Mouse (Mus musculus) kidney, adult 2 months (tissue): ENCODE data around the gene Soat2. TPM values are rescaled to one million over a fixed set of nuclear protein-coding genes. Genes with fewer than 3 reads are reported as not detected.

Experiments
- DNase-seq: peaks from one replicate; pipeline ENCODE4 v3.0.0; 2021
- H3K27ac ChIP-seq: fragments of 200-500 bp; 2 replicates; pipeline ENCODE4 v1.5.1; 2012; ENCODE audit warnings: low read depth, low read length, control low read depth, inconsistent platforms; ENCODE audit not compliant: insufficient read depth
- H3K27me3 ChIP-seq: fragments of 200-500 bp; replicated peaks from 2 replicates; pipeline ENCODE4 v1.6.1; 2012; ENCODE audit warnings: mild to moderate bottlenecking, moderate library complexity, low read length, inconsistent platforms; ENCODE audit not compliant: control insufficient read depth, insufficient read depth
- H3K36me3 ChIP-seq: fragments of 200-500 bp; 2 replicates; pipeline ENCODE4 v1.6.1; 2012; ENCODE audit warnings: mild to moderate bottlenecking, moderate library complexity, low read length, inconsistent platforms; ENCODE audit not compliant: control insufficient read depth, insufficient read depth
- H3K4me1 ChIP-seq: fragments of 200-500 bp; 2 replicates; pipeline ENCODE4 v1.6.1; 2011; ENCODE audit warnings: low read length; ENCODE audit not compliant: control insufficient read depth, insufficient read depth
- H3K4me3 ChIP-seq: fragments of 200-500 bp; 2 replicates; pipeline ENCODE4 v1.5.1; 2011; ENCODE audit warnings: mild to moderate bottlenecking, low read depth, low read length, control low read depth; ENCODE audit not compliant: insufficient read depth
- CTCF ChIP-seq: fragments of 200-500 bp; conservative IDR thresholded peaks from 2 replicates; pipeline ENCODE4 v1.5.1; 2011; ENCODE audit warnings: low read depth, mild to moderate bottlenecking, control low read depth, low read length, moderate library complexity, mixed read lengths; ENCODE audit not compliant: insufficient read depth, insufficient read length
- POLR2A ChIP-seq: fragments of 200-500 bp; IDR thresholded peaks from one replicate; pipeline ENCODE4 v1.6.1; 2011; ENCODE audit warnings: low read depth, low read length, control low read depth
- WGBS: fragments of 180-500 bp; shearing (Covaris S2); methylation state at CpG from one replicate; pipeline ENCODE4 v1.1.7; 2018; 5-methylcytosine and 5-hydroxymethylcytosine counted together
- polyA plus RNA-seq: library from polyadenylated mRNA; depleted of rRNA; stranded (reverse); fragments of >200 nt; gene quantifications from 2 replicates; pipeline ENCODE4 v1.2.3, GENCODE M21; 2012

The Soat2 gene
- polyA plus RNA-seq, 1 experiment: 1.2 TPM

DNA sequence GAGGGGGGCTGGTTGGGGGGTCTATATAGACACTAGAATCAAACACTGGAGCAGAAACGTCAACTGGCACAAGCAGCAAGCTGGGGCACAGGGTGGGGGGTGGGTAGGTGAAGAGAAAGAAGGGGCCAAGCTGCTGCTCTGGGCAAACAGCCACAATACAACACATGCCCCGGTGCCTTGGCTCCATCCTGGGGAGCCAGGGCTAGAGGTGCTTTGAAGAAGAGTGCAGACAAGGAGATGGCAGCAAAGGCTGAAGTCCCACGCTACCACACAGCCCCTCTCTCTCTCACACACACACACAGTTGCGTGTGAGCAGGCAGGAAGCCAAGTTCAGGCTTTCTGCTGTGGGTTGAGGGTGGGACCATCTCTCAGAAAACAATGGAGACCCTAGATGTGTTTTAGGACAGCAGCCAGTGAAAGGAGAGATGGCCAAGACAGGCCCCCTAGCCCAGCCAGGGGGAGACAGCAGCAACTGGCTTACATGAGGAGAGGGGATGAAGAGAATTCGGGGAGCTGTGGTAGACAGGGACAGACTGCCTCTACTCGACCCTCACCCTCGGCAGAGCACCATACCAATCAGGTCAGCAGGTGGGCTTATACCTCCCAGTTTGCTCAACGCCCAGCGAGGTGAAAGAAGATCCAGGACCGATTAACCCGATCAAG, 33.4 kb upstream of the Soat2 start:
- Histone ChIP-seq H3K27me3 (no peaks in the 10 kb centered on the region), H3K27ac (no peak overlapping the region), H3K4me3 (no peak overlapping the region), H3K4me1 (no peaks in the 10 kb centered on the region), H3K36me3 (peaks cover 9% of the 10 kb centered on the region)
- 71% methylated on average over 11 of the region's 11 CpGs for WGBS
- TF ChIP-seq CTCF: no peak
- no peak for TF ChIP-seq POLR2A
- DNase-seq: no peak

- DNase-seq: peak; percentile 76
- no peak overlapping the region for H3K27ac ChIP-seq
- no peaks in the 10 kb centered on the region for H3K27me3 ChIP-seq
- peaks cover 6% of the 10 kb centered on the region for H3K36me3 ChIP-seq
- H3K4me3 ChIP-seq: no peak overlapping the region
- WGBS: 63% methylated on average over 19 of the region's 19 CpGs
- no peak for TF ChIP-seq POLR2A
- TF ChIP-seq CTCF: peak; percentile 57
- no peaks in the 10 kb centered on the region for H3K4me1 ChIP-seq
These were observed 32.6 kb upstream of the Soat2 start for GRCm38 (mm10) chr15:102117461-102118443.

- no peak for DNase-seq
- H3K36me3 ChIP-seq: peaks cover 4% of the 10 kb centered on the region
- no peaks in the 10 kb centered on the region for H3K27me3 ChIP-seq
- no peak overlapping the region for H3K27ac ChIP-seq
- TF ChIP-seq CTCF: no peak
- TF ChIP-seq POLR2A: no peak
- WGBS: 93% methylated on average over 4 of the region's 4 CpGs
- no peak overlapping the region for H3K4me3 ChIP-seq
- no peaks in the 10 kb centered on the region for H3K4me1 ChIP-seq
These were observed 31.7 kb upstream of the Soat2 start for GRCm38 (mm10) chr15:102118591-102118990.

DNA sequence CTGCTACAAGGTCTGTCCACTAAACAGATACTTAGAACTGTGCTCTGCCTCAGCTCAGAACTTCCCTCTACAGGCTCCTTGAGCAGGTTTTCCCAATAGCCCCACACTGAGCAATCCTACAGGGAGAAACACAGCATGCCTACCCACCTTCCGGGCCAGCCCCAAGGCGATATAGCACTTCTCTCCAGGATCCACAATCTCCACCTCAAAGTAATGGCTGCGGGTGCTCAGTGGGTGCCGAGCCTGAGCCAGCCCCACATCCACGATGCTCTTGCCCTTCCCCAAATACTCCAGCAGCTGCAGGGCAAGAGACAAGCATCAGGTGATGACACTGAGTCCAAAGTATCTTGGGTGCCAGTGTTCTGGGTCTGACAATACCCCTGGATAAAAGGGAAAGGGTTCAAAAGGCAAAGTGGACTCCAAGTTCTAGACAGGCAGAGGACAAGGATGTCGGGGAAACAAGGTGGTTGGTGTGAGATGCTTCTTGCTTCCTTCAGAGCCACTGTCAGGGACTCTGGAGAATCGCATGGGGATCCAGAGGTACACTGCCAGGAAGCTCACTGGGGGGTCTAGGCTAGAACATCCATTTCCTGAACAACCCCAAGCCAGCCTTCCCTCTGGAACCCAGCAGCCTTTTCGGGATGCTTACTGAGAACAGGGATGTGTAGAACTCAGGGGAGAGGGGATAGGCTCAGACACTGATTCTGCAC, 31.1 kb upstream of the Soat2 start:
- Histone ChIP-seq H3K36me3 (peaks cover 4% of the 10 kb centered on the region), H3K4me3 (no peak overlapping the region), H3K27me3 (no peaks in the 10 kb centered on the region), H3K4me1 (no peaks in the 10 kb centered on the region), H3K27ac (no peak overlapping the region)
- TF ChIP-seq CTCF (no peak), POLR2A (no peak)
- DNase-seq: no peak
- WGBS: 71% methylated on average over 8 of the region's 8 CpGs

GRCm38 (mm10) chr15:102119831-102120170, 30.5 kb upstream of the Soat2 start:
- H3K4me1 ChIP-seq: no peaks in the 10 kb centered on the region
- H3K27me3 ChIP-seq: no peaks in the 10 kb centered on the region
- no peak overlapping the region for H3K4me3 ChIP-seq
- TF ChIP-seq CTCF (no peak), POLR2A (no peak)
- no peak for DNase-seq
- 67% methylated on average over 2 of the region's 2 CpGs for WGBS
- no peak overlapping the region for H3K27ac ChIP-seq
- H3K36me3 ChIP-seq: peaks cover 2% of the 10 kb centered on the region

DNA sequence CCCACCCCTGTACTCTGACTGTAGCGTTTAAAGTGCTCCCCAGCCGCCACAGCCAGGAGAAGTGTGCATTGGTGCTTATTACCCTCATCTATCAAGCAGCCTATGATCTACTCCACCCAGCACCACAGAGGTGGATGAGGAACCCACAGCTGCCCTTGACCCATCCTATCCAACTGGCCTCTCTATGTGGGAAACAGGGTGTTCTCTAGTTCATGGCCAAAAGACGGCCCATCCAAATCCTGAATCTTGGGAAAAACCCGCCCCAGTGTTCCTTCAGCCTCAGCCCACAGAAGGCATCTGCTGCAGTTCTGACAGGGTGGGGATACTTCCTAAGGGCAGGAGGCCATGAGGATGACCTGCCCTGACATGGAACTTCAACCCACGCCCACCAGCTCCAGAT, 29.8 kb upstream of the Soat2 start:
- Histone ChIP-seq H3K4me3 (no peak overlapping the region), H3K27me3 (no peaks in the 10 kb centered on the region), H3K27ac (no peak overlapping the region), H3K36me3 (peaks cover 2% of the 10 kb centered on the region), H3K4me1 (no peaks in the 10 kb centered on the region)
- 72% methylated on average over 5 of the region's 5 CpGs for WGBS
- TF ChIP-seq POLR2A: no peak
- no peak for TF ChIP-seq CTCF
- DNase-seq: peak; percentile 59
